Mouse (Mus musculus) MEL (cell line): ENCODE measurements around the gene Wdpcp.

Experiments used
- CTCF ChIP-seq, 3 experiments: IDR thresholded peaks in 2 of 3; conservative IDR thresholded peaks in 1 of 3; 2 replicates each; pipeline ENCODE4 v1.5.1; 2011 to 2012; ENCODE audit warnings: low read length in 3 of 3, low read depth in 2 of 3, mild to moderate bottlenecking in 2 of 3, improper control_type of control experiment in 1 of 3, inconsistent platforms in 1 of 3, mixed read lengths in 1 of 3, moderate library complexity in 1 of 3; ENCODE audit not compliant: control insufficient read depth in 1 of 3, insufficient read depth in 1 of 3, poor library complexity in 1 of 3, severe bottlenecking in 1 of 3
- ELF1 ChIP-seq: IDR thresholded peaks from 2 replicates; pipeline ENCODE4 v1.6.1; 2014; ENCODE audit warnings: low read depth, mild to moderate bottlenecking, inconsistent platforms, low read length, improper control_type of control experiment, moderate library complexity
- EP300 ChIP-seq, 2 experiments: IDR thresholded peaks; 2 replicates each; pipeline ENCODE4 v1.6.1; 2011; ENCODE audit warnings: improper control_type of control experiment in 2 of 2, low read length in 2 of 2, low read depth in 1 of 2, mild to moderate bottlenecking in 1 of 2
- GATA1 ChIP-seq: IDR thresholded peaks from 2 replicates; pipeline ENCODE4 v1.6.1; 2011; ENCODE audit warnings: low read depth, low read length, improper control_type of control experiment
- MAFK ChIP-seq: IDR thresholded peaks from 2 replicates; pipeline ENCODE4 v1.6.1; 2011; ENCODE audit warnings: low read depth, mild to moderate bottlenecking, low read length, improper control_type of control experiment, borderline replicate concordance
- MAX ChIP-seq: IDR thresholded peaks from 2 replicates; pipeline ENCODE4 v1.6.1; 2011; ENCODE audit warnings: low read length, improper control_type of control experiment
- MAZ ChIP-seq: IDR thresholded peaks from 2 replicates; pipeline ENCODE4 v1.6.1; 2012; ENCODE audit warnings: low read depth, mild to moderate bottlenecking, inconsistent platforms, low read length, improper control_type of control experiment
- MXI1 ChIP-seq: IDR thresholded peaks from 2 replicates; pipeline ENCODE4 v1.6.1; 2011; ENCODE audit warnings: mild to moderate bottlenecking, low read depth, low read length, improper control_type of control experiment
- POLR2A ChIP-seq, 2 experiments: IDR thresholded peaks; 2 replicates each; pipeline ENCODE4 v1.6.1; 2011 to 2012; ENCODE audit warnings: low read length in 2 of 2, mild to moderate bottlenecking in 2 of 2, control low read depth in 1 of 2, improper control_type of control experiment in 1 of 2, low read depth in 1 of 2, moderate library complexity in 1 of 2; ENCODE audit not compliant: control insufficient read depth in 1 of 2, insufficient read depth in 1 of 2, poor library complexity in 1 of 2
- TAL1 ChIP-seq: IDR thresholded peaks from 2 replicates; pipeline ENCODE4 v1.6.1; 2012; ENCODE audit warnings: mild to moderate bottlenecking, inconsistent platforms, low read length, moderate library complexity, mixed read lengths
- TCF12 ChIP-seq: IDR thresholded peaks from 2 replicates; pipeline ENCODE4 v1.6.1; 2014; ENCODE audit warnings: low read depth, mild to moderate bottlenecking, inconsistent platforms, low read length, improper control_type of control experiment, moderate library complexity
- ZC3H11A ChIP-seq: IDR thresholded peaks from 2 replicates; pipeline ENCODE4 v1.6.1; 2012; ENCODE audit warnings: low read depth, mild to moderate bottlenecking, inconsistent platforms, low read length, improper control_type of control experiment

DNA sequence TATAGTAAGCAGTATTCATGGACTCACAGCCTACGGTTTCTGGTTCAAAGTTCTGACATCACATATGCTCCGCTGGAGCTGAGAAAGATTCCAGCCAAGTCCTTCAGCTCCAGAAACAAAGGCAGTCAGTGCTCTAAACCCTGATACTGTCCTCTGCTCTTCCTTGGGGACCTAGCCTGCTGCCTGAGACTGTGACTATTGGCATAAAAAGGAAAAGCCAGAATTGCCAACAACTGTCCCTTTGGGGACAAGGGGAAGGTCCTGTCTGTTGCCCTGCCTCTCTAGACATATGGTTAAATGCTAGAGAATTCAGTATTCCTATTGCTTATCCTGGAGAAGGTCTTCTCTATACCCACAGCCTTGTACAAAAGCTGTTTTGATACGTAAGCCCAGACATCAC lies 252.9 kb downstream of the Wdpcp start:
- TF ChIP-seq ZC3H11A, result no peak
- TF ChIP-seq GATA1, result no peak
- TF ChIP-seq EP300 (IDR thresholded peaks at IDR 0.05; ENCODE audit: low read depth in 1 of 2, low read length in 2 of 2), result no peak
- TF ChIP-seq MAZ, result no peak
- no peak for TF ChIP-seq MXI1
- no peak for TF ChIP-seq TCF12
- no peak for TF ChIP-seq POLR2A (IDR thresholded peaks at IDR 0.05; ENCODE audit: control insufficient read depth in 1 of 2, insufficient read depth in 1 of 2, low read depth in 1 of 2, low read length in 2 of 2, poor library complexity in 1 of 2)
- no peak for TF ChIP-seq CTCF (IDR thresholded peaks at IDR 0.05 in 2 of 3, conservative IDR thresholded peaks at IDR 0.05 in 1 of 3; ENCODE audit: control insufficient read depth in 1 of 3, insufficient read depth in 1 of 3, low read depth in 2 of 3, low read length in 3 of 3, poor library complexity in 1 of 3, severe bottlenecking in 1 of 3)
- TF ChIP-seq TAL1, result no peak
- no peak for TF ChIP-seq MAX
- TF ChIP-seq ELF1, result no peak
- TF ChIP-seq MAFK, result no peak
